Mouse (Mus musculus) G1E (cell line): Measurements from ENCODE around the gene Gpc6. TPM values are rescaled to one million over a fixed set of nuclear protein-coding genes. Genes with fewer than 3 reads are reported as not detected.

Source experiments
- ATAC-seq: 2 replicates; pipeline ENCODE4 v1.8.0; 2016; ENCODE audit warnings: mild to moderate bottlenecking; ENCODE audit not compliant: insufficient number of reproducible peaks, poor library complexity, low FRiP score, severe bottlenecking; ENCODE audit errors: extremely low read depth
- DNase-seq: peaks from one replicate; pipeline ENCODE4 v3.0.0; 2012; ENCODE audit warnings: low spot score
- H3K27me3 ChIP-seq: 2 replicates; pipeline ENCODE4 v1.6.1; 2012; ENCODE audit warnings: mild to moderate bottlenecking, low read length, inconsistent platforms; ENCODE audit not compliant: insufficient read depth
- H3K36me3 ChIP-seq: replicated peaks from 2 replicates; pipeline ENCODE3; 2012; ENCODE audit warnings: mild to moderate bottlenecking, inconsistent platforms
- H3K4me1 ChIP-seq: 2 replicates; pipeline ENCODE4 v1.6.1; 2012; ENCODE audit warnings: low read depth, low read length, inconsistent platforms, mixed read lengths; ENCODE audit not compliant: insufficient read depth
- H3K4me3 ChIP-seq: 2 replicates; pipeline ENCODE4 v1.5.1; 2012; ENCODE audit warnings: low read depth, mild to moderate bottlenecking, inconsistent platforms, low read length, moderate library complexity, mixed read lengths
- H3K9me3 ChIP-seq: replicated peaks from 2 replicates; pipeline ENCODE4 v1.6.1; 2012; ENCODE audit warnings: inconsistent platforms
- CTCF ChIP-seq: IDR thresholded peaks from 2 replicates; pipeline ENCODE4 v1.5.1; 2012; ENCODE audit warnings: low read depth, low read length, inconsistent platforms, mixed read lengths
- GATA1 ChIP-seq: IDR thresholded peaks from 2 replicates; pipeline ENCODE4 v1.6.1; 2012; ENCODE audit warnings: borderline replicate concordance, low read length, inconsistent platforms, mixed read lengths
- GATA2 ChIP-seq: IDR thresholded peaks from 2 replicates; pipeline ENCODE4 v1.6.1; 2012; ENCODE audit warnings: low read depth, low read length, inconsistent platforms, borderline replicate concordance
- POLR2AphosphoS5 ChIP-seq: IDR thresholded peaks from 2 replicates; pipeline ENCODE4 v1.6.1; 2012; ENCODE audit warnings: low read depth, low read length, inconsistent platforms; ENCODE audit not compliant: insufficient replicate concordance
- TAL1 ChIP-seq: conservative IDR thresholded peaks from 2 replicates; pipeline ENCODE4 v1.6.1; 2012; ENCODE audit warnings: low read depth, low read length, inconsistent platforms, mixed read lengths
- polyA plus RNA-seq: library from polyadenylated mRNA; stranded (reverse); fragments of >175 nt; gene quantifications from 2 replicates; pipeline ENCODE4 v1.2.3, GENCODE M21; 2012
- total RNA-seq, 2 experiments: library from RNA; stranded (forward) in 1 of 2; stranded (reverse) in 1 of 2; fragments of 200-1000 nt in 1 of 2; fragments of >200 nt in 1 of 2; fragmentation: Nextera tagmentation in 1 of 2; gene quantifications; 2 replicates each; pipeline ENCODE4 v1.2.3; 2014 to 2017

Gpc6 gene
- total and polyA plus RNA-seq, 3 experiments, result 0.22 TPM; not detected in 2

- ATAC-seq (no peak), DNase-seq (no peak)
- Histone ChIP-seq H3K9me3 (peaks cover 40% of the 10 kb centered on the region), H3K4me3 (no peak overlapping the region), H3K36me3 (no peaks in the 10 kb centered on the region), H3K4me1 (no peaks in the 10 kb centered on the region), H3K27me3 (no peaks in the 10 kb centered on the region)
- TF ChIP-seq TAL1 (no peak), CTCF (no peak), POLR2AphosphoS5 (no peak), GATA2 (no peak), GATA1 (no peak)
Observed at GRCm38 (mm10) chr14:117556715-117557320, 631.7 kb downstream of the Gpc6 start.

- TF ChIP-seq GATA1 (no peak), POLR2AphosphoS5 (no peak), CTCF (no peak), GATA2 (no peak), TAL1 (no peak)
- Histone ChIP-seq H3K36me3 (no peaks in the 10 kb centered on the region), H3K27me3 (no peaks in the 10 kb centered on the region), H3K9me3 (peaks cover 46% of the 10 kb centered on the region), H3K4me3 (no peak overlapping the region), H3K4me1 (no peaks in the 10 kb centered on the region)
- DNase-seq (no peak), ATAC-seq (no peak)
Observed at GRCm38 (mm10) chr14:117562146-117562545, 637.0 kb downstream of the Gpc6 start.

GRCm38 (mm10) chr14:117569278-117569677, 644.2 kb downstream of the Gpc6 start:
- Histone ChIP-seq H3K4me3 (no peak overlapping the region), H3K9me3 (peaks cover 41% of the 10 kb centered on the region), H3K27me3 (no peaks in the 10 kb centered on the region), H3K36me3 (no peaks in the 10 kb centered on the region), H3K4me1 (no peaks in the 10 kb centered on the region)
- ATAC-seq (no peak), DNase-seq (no peak)
- TF ChIP-seq CTCF, result no peak
- no peak for TF ChIP-seq POLR2AphosphoS5
- no peak for TF ChIP-seq TAL1
- no peak for TF ChIP-seq GATA2
- no peak for TF ChIP-seq GATA1

- H3K36me3 ChIP-seq, result no peaks in the 10 kb centered on the region
- TF ChIP-seq CTCF, result no peak
- no peak for TF ChIP-seq TAL1
- no peak for TF ChIP-seq GATA1
- no peak for TF ChIP-seq POLR2AphosphoS5
- no peak for TF ChIP-seq GATA2
- H3K4me3 ChIP-seq, result no peak overlapping the region
- peaks cover 44% of the 10 kb centered on the region for H3K9me3 ChIP-seq
- no peaks in the 10 kb centered on the region for H3K4me1 ChIP-seq
- H3K27me3 ChIP-seq, result no peaks in the 10 kb centered on the region
- no peak for DNase-seq
- no peak for ATAC-seq
Observed at GRCm38 (mm10) chr14:117572213-117572612, 647.1 kb downstream of the Gpc6 start.

GRCm38 (mm10) chr14:117574216-117574615, 649.1 kb downstream of the Gpc6 start:
- Histone ChIP-seq H3K36me3 (no peaks in the 10 kb centered on the region), H3K4me3 (no peak overlapping the region), H3K4me1 (no peaks in the 10 kb centered on the region), H3K9me3 (peaks cover 52% of the 10 kb centered on the region), H3K27me3 (no peaks in the 10 kb centered on the region)
- DNase-seq (no peak), ATAC-seq (no peak)
- no peak for TF ChIP-seq GATA1

- no peak overlapping the region for H3K4me3 ChIP-seq
- TF ChIP-seq CTCF (no peak), GATA1 (no peak), GATA2 (no peak), POLR2AphosphoS5 (no peak), TAL1 (no peak)
- H3K4me1 ChIP-seq, result no peaks in the 10 kb centered on the region
- ATAC-seq (no peak), DNase-seq (no peak)
- no peaks in the 10 kb centered on the region for H3K27me3 ChIP-seq
- H3K36me3 ChIP-seq, result no peaks in the 10 kb centered on the region
- peaks cover 48% of the 10 kb centered on the region for H3K9me3 ChIP-seq
Observed at GRCm38 (mm10) chr14:117581740-117582139, 656.6 kb downstream of the Gpc6 start.

- Histone ChIP-seq H3K27me3 (no peaks in the 10 kb centered on the region), H3K4me3 (no peak overlapping the region), H3K9me3 (peaks cover 46% of the 10 kb centered on the region), H3K4me1 (no peaks in the 10 kb centered on the region), H3K36me3 (no peaks in the 10 kb centered on the region)
- ATAC-seq (no peak), DNase-seq (no peak)
- TF ChIP-seq GATA2 (no peak), TAL1 (no peak), GATA1 (no peak), POLR2AphosphoS5 (no peak), CTCF (no peak)
Observed at GRCm38 (mm10) chr14:117599758-117600157, 674.6 kb downstream of the Gpc6 start.
